Comparison of ENCODE assay signal across 17 mouse cellular contexts in the genomic region with DNA sequence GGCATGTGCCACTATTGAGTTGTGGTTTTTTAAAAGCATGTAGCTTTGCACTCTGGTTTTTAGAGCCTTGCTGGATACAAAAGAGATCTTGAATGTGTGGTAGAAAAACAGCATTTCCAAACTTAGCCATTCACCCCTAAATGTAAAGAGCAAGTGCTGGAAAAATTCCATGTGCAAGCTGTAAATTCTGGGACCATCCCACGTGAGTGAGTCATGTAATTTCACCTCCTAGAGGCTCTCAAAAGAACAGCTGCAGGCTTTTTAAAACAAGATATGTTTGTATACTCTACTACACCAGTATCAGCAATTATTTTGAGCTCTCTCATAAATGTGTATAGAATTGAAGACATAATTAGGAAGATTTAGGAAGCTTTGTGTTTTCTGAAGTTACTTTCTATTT.
DNase-seq lines count a peak whose midpoint lies in the region; ATAC-seq and TF ChIP-seq lines count a peak whose summit lies in the region.
"Had no signal": no experiment of that assay in that cellular context is flagged by ENCODE, and none has a peak within 500 bp of the region (broad histone marks: within the 10 kb centered on the region; RNA-seq: fewer than 3 reads in every experiment).

No protein-coding gene starts in this region.

- H3K27ac ChIP-seq in lung, embryonic 14.5 days (ENCODE audit: low read depth), result no peak overlapping the region
- H3K27ac ChIP-seq: embryonic facial prominence, embryonic 13.5 days; forebrain, embryonic 12.5 days; limb, embryonic 15.5 days had no signal

- H3K9me3 ChIP-seq in lung, embryonic 14.5 days (ENCODE audit: low read depth, low read length), result no peaks in the 10 kb centered on the region
- H3K9me3 ChIP-seq: embryonic facial prominence, embryonic 13.5 days; forebrain, embryonic 12.5 days; limb, embryonic 15.5 days had no signal

- no peak for DNase-seq in frontal cortex, postnatal 10 days (ENCODE audit: low spot score in 2 of 2)
- peak; percentile 75 for DNase-seq in lung, embryonic 14.5 days
- DNase-seq in lung, postnatal 4 days, result no peak
- DNase-seq in frontal cortex, adult 2 months (ENCODE audit: extremely low spot score in 1 of 2, low spot score in 1 of 2), result peak; percentile 55 to 80
- peak; percentile 21 to 44 for DNase-seq in right cerebral cortex, postnatal 36 days (ENCODE audit: low spot score in 2 of 2)
- DNase-seq in urinary bladder, adult 18-20 months (ENCODE audit: low spot score in 2 of 2), result no peak
- DNase-seq in cerebellum, postnatal 36 days, result no peak
- DNase-seq: adrenal gland, postnatal 25 days; gastrocnemius, postnatal 14 days; lung, adult 18-20 months; retina, postnatal 1 day; thymus, postnatal 14 days had no signal

- no peaks in the 10 kb centered on the region for H3K36me3 ChIP-seq in lung, embryonic 14.5 days (ENCODE audit: insufficient read depth)
- H3K36me3 ChIP-seq: embryonic facial prominence, embryonic 13.5 days; forebrain, embryonic 12.5 days; limb, embryonic 15.5 days had no signal

- WGBS in lung, embryonic 14.5 days, result 7% methylated on average over 1 of the region's 1 CpGs

- H3K4me1 ChIP-seq in lung, embryonic 14.5 days (ENCODE audit: insufficient read depth), result no peaks in the 10 kb centered on the region
- H3K4me1 ChIP-seq: embryonic facial prominence, embryonic 13.5 days; forebrain, embryonic 12.5 days; limb, embryonic 15.5 days had no signal

- H3K9ac ChIP-seq in lung, embryonic 14.5 days, result no peak overlapping the region
- H3K9ac ChIP-seq: embryonic facial prominence, embryonic 13.5 days; forebrain, embryonic 12.5 days; limb, embryonic 15.5 days had no signal

- no peak overlapping the region for H3K4me2 ChIP-seq in lung, embryonic 14.5 days
- H3K4me2 ChIP-seq: embryonic facial prominence, embryonic 13.5 days; forebrain, embryonic 12.5 days; limb, embryonic 15.5 days had no signal

- TF ChIP-seq CTCF in lung, embryonic 14.5 days (IDR thresholded peaks at IDR 0.05; ENCODE audit: low read depth), result no peak

- H3K4me3 ChIP-seq in lung, embryonic 14.5 days (ENCODE audit: low read depth, low read length), result no peak overlapping the region
- H3K4me3 ChIP-seq: embryonic facial prominence, embryonic 13.5 days; forebrain, embryonic 12.5 days; limb, embryonic 15.5 days had no signal

- peak; percentile 97 for ATAC-seq in frontal cortex, adult (ENCODE audit: low TSS enrichment)
- ATAC-seq in lung, embryonic 14.5 days (ENCODE audit: insufficient read depth), result no peak
- ATAC-seq: inflammation-experienced regulatory T-cells, adult 6 months had no signal

- H3K27me3 ChIP-seq in lung, embryonic 14.5 days (ENCODE audit: insufficient read depth, low read length), result no peaks in the 10 kb centered on the region
- H3K27me3 ChIP-seq: embryonic facial prominence, embryonic 13.5 days; forebrain, embryonic 12.5 days; limb, embryonic 15.5 days had no signal

Comparison
In these comparisons a context has a peak if more than half of its experiments do, and no peak if none do; other contexts are left out.
1. DNase-seq: peak in lung, embryonic 14.5 days (single experiment), frontal cortex, adult 2 months (2 of 2) and right cerebral cortex, postnatal 36 days (2 of 2); none in frontal cortex, postnatal 10 days (0 of 2), lung, postnatal 4 days (0 of 2), urinary bladder, adult 18-20 months (0 of 2) and cerebellum, postnatal 36 days (0 of 2).